Mouse (Mus musculus) forebrain, embryonic 15.5 days (tissue): ENCODE measurements around the gene Dmp1. TPM values are rescaled to one million over a fixed set of nuclear protein-coding genes. Genes with fewer than 3 reads are reported as not detected.

Experiments
- polyA plus RNA-seq: library from polyadenylated mRNA; unstranded; fragments of >200 nt; fragmentation: Nextera tagmentation; extraction: Ambion mirVana; gene quantifications from 2 replicates; pipeline ENCODE4 v1.2.1, GENCODE M21; 2015

Dmp1 gene
- polyA plus RNA-seq, 1 experiment from 2014 or later: 0.71 TPM

Other genes with a start within 250 kb of the Dmp1 start
- gene Hsd17b13, start 225.2 kb upstream of the Dmp1 start, polyA plus RNA-seq: not detected in 2 replicates
- 1.1 and 1.8 TPM in 2 replicates for gene Hsd17b11, start 180.7 kb upstream of the Dmp1 start, polyA plus RNA-seq
- gene Nudt9, start 156.3 kb upstream of the Dmp1 start, polyA plus RNA-seq: 56.6 and 61.3 TPM in 2 replicates
- gene Gm17660, start 125.0 kb upstream of the Dmp1 start, polyA plus RNA-seq: 0.47 TPM in 1 of 2 replicates, not detected in the other
- gene Sparcl1, start 88.9 kb upstream of the Dmp1 start, polyA plus RNA-seq: 84.2 and 92.8 TPM in 2 replicates
- gene Dspp, start 31.9 kb upstream of the Dmp1 start, polyA plus RNA-seq: 0.06 TPM in 1 of 2 replicates, not detected in the other
- gene Ibsp, start 96.6 kb downstream of the Dmp1 start, polyA plus RNA-seq: 0.63 and 2.1 TPM in 2 replicates
- not detected in 2 replicates for gene Mepe, start 122.7 kb downstream of the Dmp1 start, polyA plus RNA-seq
- gene Spp1, start 232.5 kb downstream of the Dmp1 start, polyA plus RNA-seq: 6.7 and 8.9 TPM in 2 replicates